8 mouse cellular contexts compared by ENCODE assay signal in the genomic region with DNA sequence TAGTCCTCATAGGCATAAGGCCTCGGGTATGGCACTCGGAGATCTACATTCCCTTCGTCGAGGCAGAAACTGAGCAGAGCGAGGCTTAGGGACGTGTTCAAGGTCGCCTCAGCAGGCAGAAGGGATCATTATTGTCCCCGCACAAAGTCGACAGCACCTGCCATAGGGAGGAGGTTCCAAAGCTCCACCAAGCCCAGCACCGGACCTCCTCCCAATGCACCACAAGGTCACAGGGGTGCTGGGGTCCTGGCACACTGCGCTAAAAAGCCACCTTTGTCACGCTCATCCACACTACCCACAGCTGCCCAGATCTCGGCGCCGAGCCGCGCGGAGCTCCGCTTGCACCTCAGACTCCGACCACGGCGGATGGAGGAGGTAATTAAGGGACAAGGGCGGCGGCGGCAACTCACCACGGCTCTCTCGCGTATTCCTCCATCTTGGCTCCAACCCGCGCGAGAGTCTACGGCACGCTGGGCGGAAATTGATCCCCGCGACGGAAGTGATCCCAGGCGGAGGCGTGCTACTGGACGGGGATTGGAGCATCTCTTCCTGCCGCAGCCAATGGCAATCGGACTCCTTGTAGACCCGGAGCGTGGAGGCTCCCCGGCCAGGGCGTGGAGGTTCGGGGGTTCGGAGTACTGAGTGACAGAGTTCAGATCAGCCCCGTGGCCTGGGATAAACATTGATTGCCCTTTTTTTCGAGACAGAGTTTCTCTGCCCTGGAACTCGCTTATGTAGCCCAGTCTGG. TPM values are rescaled to one million over a fixed set of nuclear protein-coding genes. Genes with fewer than 3 reads are reported as not detected.
DNase-seq lines count a peak whose midpoint lies in the region; ATAC-seq and TF ChIP-seq lines count a peak whose summit lies in the region.

Gene Timm17a (minus strand): TSS at position 495 of the 748 bp plus-strand sequence.

- H3K9me3 ChIP-seq in embryonic facial prominence, embryonic 14.5 days (ENCODE audit: control insufficient read depth, low read length): no peaks in the 10 kb centered on the region
- no peaks in the 10 kb centered on the region for H3K9me3 ChIP-seq in limb, embryonic 13.5 days
- no peaks in the 10 kb centered on the region for H3K9me3 ChIP-seq in midbrain, embryonic 16.5 days (replicated peaks; ENCODE audit: control insufficient read depth, low read length, poor library complexity, severe bottlenecking)

- TF ChIP-seq EP300 in heart, adult 2 months (IDR thresholded peaks at IDR 0.05; ENCODE audit: insufficient read depth, low read depth, low read length): no peak

- DNase-seq in 3T3-L1 (ENCODE audit: low read depth, low spot score): peak; percentile 95
- DNase-seq in adrenal gland, postnatal 4 days (ENCODE audit: low spot score in 2 of 2): peak; percentile 82 to 88
- DNase-seq in embryonic facial prominence, embryonic 14.5 days (ENCODE audit: low spot score): peak; percentile 98
- peak; percentile 92 to 94 for DNase-seq in heart, adult 2 months
- peak; percentile 95 for DNase-seq in kidney, adult 8-10 months
- peak; percentile 79 to 92 for DNase-seq in spleen, postnatal 10 days (ENCODE audit: low spot score in 2 of 2)

- no peak for TF ChIP-seq CTCF in heart, adult 2 months (IDR thresholded peaks at IDR 0.05)

- H3K27ac ChIP-seq in embryonic facial prominence, embryonic 14.5 days (replicated peaks; ENCODE audit: low read depth, low read length): peak within 1 kb of the TSS; percentile 84
- H3K27ac ChIP-seq in heart, adult 2 months: peak within 1 kb of the TSS; percentile 94
- H3K27ac ChIP-seq in limb, embryonic 13.5 days: peak within 1 kb of the TSS; percentile 79
- peak within 1 kb of the TSS; percentile 89 for H3K27ac ChIP-seq in midbrain, embryonic 16.5 days (ENCODE audit: low read length)

- H3K9ac ChIP-seq in embryonic facial prominence, embryonic 14.5 days (ENCODE audit: low read depth, low read length): peak within 1 kb of the TSS; percentile 99
- peak within 1 kb of the TSS; percentile 96 for H3K9ac ChIP-seq in heart, adult 2 months (ENCODE audit: low read depth, low read length)
- peak within 1 kb of the TSS; percentile 96 for H3K9ac ChIP-seq in limb, embryonic 13.5 days
- H3K9ac ChIP-seq in midbrain, embryonic 16.5 days (ENCODE audit: low read depth, low read length): peak within 1 kb of the TSS; percentile 97

- peak within 1 kb of the TSS; percentile 100 for H3K4me3 ChIP-seq in embryonic facial prominence, embryonic 14.5 days (ENCODE audit: low read depth, low read length)
- H3K4me3 ChIP-seq in heart, adult 2 months: peak within 1 kb of the TSS; percentile 90
- H3K4me3 ChIP-seq in limb, embryonic 13.5 days: peak within 1 kb of the TSS; percentile 91
- H3K4me3 ChIP-seq in midbrain, embryonic 16.5 days (ENCODE audit: low read depth, low read length): peak within 1 kb of the TSS; percentile 98

- H3K4me2 ChIP-seq in embryonic facial prominence, embryonic 14.5 days (ENCODE audit: low read depth, low read length): peak within 1 kb of the TSS; percentile 89
- peak within 1 kb of the TSS; percentile 87 for H3K4me2 ChIP-seq in limb, embryonic 13.5 days (replicated peaks)
- peak within 1 kb of the TSS; percentile 78 for H3K4me2 ChIP-seq in midbrain, embryonic 16.5 days (ENCODE audit: low read length)

- WGBS in embryonic facial prominence, embryonic 14.5 days: under 1% methylated on average over 51 of the region's 51 CpGs
- WGBS in heart, adult 2 months: under 1% methylated on average over 51 of the region's 51 CpGs
- under 1% methylated on average over 51 of the region's 51 CpGs for WGBS in limb, embryonic 13.5 days
- 0% methylated on average over 51 of the region's 51 CpGs for WGBS in midbrain, embryonic 16.5 days

- intact Hi-C loops in heart, adult 2 months (cut with DNase I): loop anchor here (2.0 to 5.0 kb wide), 2 partner anchors 31 to 54 kb away; no protein-coding TSS in a partner anchor

- H3K36me3 ChIP-seq in embryonic facial prominence, embryonic 14.5 days (ENCODE audit: control insufficient read depth, insufficient read depth, low read length): peaks cover 16% of the 10 kb centered on the region
- H3K36me3 ChIP-seq in heart, adult 2 months (ENCODE audit: control insufficient read depth, insufficient read depth, low read length): peaks cover 4% of the 10 kb centered on the region; the same call in 1 of the 2 replicates
- peaks cover 23% of the 10 kb centered on the region for H3K36me3 ChIP-seq in limb, embryonic 13.5 days
- H3K36me3 ChIP-seq in midbrain, embryonic 16.5 days (ENCODE audit: control insufficient read depth, insufficient read depth, low read length): peaks cover 5% of the 10 kb centered on the region; the same call in 1 of the 2 replicates

- TF ChIP-seq POLR2A in heart, adult 2 months (IDR thresholded peaks at IDR 0.05; ENCODE audit: insufficient read depth, low read depth, low read length): peak; percentile 86

- peaks cover 2% of the 10 kb centered on the region; the same call in 1 of the 2 replicates for H3K79me2 ChIP-seq in heart, adult 2 months (replicated peaks; ENCODE audit: control insufficient read depth, insufficient read depth, low read length)

- peaks cover 16% of the 10 kb centered on the region for H3K4me1 ChIP-seq in embryonic facial prominence, embryonic 14.5 days (ENCODE audit: control insufficient read depth, insufficient read depth, low read length)
- H3K4me1 ChIP-seq in heart, adult 2 months (ENCODE audit: control insufficient read depth, insufficient read depth, low read length): peaks cover 4% of the 10 kb centered on the region
- H3K4me1 ChIP-seq in limb, embryonic 13.5 days: peaks cover 21% of the 10 kb centered on the region
- H3K4me1 ChIP-seq in midbrain, embryonic 16.5 days (ENCODE audit: control insufficient read depth, insufficient read depth, low read length): peaks cover 19% of the 10 kb centered on the region

- peak; percentile 100 for ATAC-seq in embryonic facial prominence, embryonic 14.5 days (ENCODE audit: low read depth)
- peak; percentile 99 for ATAC-seq in limb, embryonic 13.5 days (ENCODE audit: low FRiP score, low read depth)
- ATAC-seq in midbrain, embryonic 16.5 days: peak; percentile 100

- H3K27me3 ChIP-seq in embryonic facial prominence, embryonic 14.5 days (replicated peaks; ENCODE audit: control insufficient read depth, insufficient read depth, low read length): no peaks in the 10 kb centered on the region
- no peaks in the 10 kb centered on the region for H3K27me3 ChIP-seq in heart, adult 2 months (ENCODE audit: control insufficient read depth, insufficient read depth, low read length)
- H3K27me3 ChIP-seq in limb, embryonic 13.5 days: 0 out of 2 replicates have a peak, but pooled peaks cover 2% of the 10 kb centered on the region
- no peaks in the 10 kb centered on the region for H3K27me3 ChIP-seq in midbrain, embryonic 16.5 days (ENCODE audit: control insufficient read depth, insufficient read depth, low read depth, low read length)

RNA-seq across cellular contexts. Expression of gene Timm17a, which starts in this region (rescaled TPM):
- total RNA-seq in adrenal gland, postnatal 4 days (2021): 100 to 1,000 TPM; 175 to 176 TPM
- polyA plus RNA-seq in embryonic facial prominence, embryonic 14.5 days (2014; fragmentation: Nextera tagmentation; extraction: Ambion mirVana): 215 and 224 TPM in 2 replicates
- total RNA-seq in heart, adult 2 months (2021): 100 to 1,000 TPM; 325 to 370 TPM
- polyA plus RNA-seq in heart, adult 2 months (2012; rRNA removed): 185 and 239 TPM in 2 replicates
- 183 and 185 TPM in 2 replicates for polyA plus RNA-seq in limb, embryonic 13.5 days (2015; fragmentation: Nextera tagmentation; extraction: Ambion mirVana)
- polyA plus RNA-seq in midbrain, embryonic 16.5 days (2015; fragmentation: Nextera tagmentation; extraction: Ambion mirVana): 149 and 155 TPM in 2 replicates

Comparison
In these comparisons a context has a peak if more than half of its experiments do, and no peak if none do; other contexts are left out.
1. Peak in every context shown above with its lines: DNase-seq, ATAC-seq, H3K4me3 ChIP-seq and H3K27ac ChIP-seq.